Mouse (Mus musculus): Measurements from ENCODE around the gene Hemk1.

Gene Hemk1

GRCm38 (mm10) chr9:107343146-107343943, 5.2 kb upstream of the Hemk1 start:
- in situ Hi-C loops (cut with MseI, MboI), result no loop called here

DNA sequence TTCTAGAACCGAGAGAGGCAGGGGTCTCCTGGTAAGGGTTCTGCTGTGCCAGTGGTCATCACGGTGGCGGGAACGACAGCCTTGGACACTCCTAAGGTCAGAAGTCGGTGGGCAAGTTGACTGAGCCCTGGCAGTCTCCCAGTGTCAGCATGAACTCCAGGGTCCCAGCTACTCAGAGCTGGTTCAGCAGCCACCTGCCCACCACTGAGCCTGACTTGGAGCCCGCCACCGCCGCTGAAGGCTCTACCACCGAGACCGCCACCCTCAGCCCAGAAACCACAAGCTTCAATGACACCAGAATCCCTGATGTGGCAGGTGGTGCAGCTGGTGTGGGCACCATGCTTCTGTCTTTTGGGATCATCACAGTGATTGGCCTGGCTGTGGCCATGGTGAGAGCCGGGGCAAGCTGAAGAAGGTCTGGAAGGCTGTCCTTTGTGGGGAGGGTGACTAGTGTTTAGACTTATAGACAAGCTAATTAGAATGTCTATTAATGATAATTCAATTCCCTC, 4.1 kb upstream of the Hemk1 start:
- in situ Hi-C loops (cut with MseI, MboI), result no loop called here

DNA sequence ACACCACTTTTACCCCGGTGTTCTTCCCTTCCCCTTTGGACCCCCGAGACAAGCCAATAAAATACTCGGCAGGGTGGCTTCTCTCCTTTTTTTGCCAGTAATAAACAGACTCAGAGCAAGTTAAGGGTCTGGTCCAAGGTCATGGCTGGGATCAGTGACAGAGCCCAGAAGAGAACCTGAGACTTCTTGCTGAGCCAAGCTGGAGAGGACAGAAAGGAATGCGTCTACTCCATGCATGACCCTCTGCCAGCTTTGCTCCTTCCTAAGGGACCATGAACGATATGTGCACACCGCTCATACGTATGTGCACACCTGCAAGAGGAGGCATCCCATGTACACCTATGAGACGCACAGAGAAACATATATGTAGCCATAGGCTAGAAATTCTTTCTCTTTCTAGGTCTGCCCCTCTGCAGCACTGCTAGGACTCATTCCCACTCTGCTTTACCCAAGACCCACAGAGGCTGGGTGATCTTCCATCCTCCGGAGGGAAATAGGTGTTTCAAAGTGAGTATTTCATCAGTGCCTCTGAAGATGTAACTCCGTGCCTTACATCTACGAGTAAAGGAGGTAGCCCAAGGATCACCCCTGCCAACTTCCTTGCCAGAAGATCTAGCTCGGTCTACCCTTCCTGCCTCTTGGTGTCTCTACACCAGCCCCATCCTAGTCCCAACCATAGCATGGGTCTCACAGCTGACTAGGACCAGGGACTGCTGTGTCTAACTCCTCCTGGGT, 2.9 kb upstream of the Hemk1 start:
- in situ Hi-C loops (cut with MseI, MboI), result no loop called here

DNA sequence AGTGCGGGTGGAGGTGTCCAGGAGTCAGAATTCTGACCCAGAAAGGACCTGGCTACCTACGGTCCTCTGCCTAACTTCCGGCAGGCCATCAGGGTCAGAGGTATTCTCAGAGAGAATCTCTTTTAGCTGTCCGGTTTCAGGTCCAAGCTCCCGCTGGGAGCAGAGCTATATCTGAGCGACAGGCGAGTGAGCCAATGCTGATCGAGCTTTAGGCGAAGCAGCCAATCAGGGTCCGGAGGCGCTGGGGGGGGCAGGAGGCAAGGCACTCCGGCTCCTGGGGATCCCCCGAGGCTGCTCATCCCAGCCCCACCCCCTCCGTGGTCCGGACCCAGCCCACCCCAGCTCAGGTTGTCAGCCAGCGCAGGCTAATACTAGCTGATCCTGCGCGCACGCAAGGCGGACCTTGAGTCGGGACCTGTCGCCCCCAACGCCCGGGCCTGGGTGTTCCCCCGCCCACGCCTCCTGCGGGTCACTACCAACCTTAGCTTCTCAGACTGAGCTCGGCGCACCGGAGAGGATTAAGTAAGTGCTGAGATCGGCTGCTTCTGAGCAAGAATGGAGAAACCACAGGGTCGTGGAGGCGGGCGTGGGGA, 2.2 kb upstream of the Hemk1 start, which contains the start of gene 6430571L13Rik:
Gene 6430571L13Rik (plus strand): TSS at position 336 of the 593 bp plus-strand sequence.
- in situ Hi-C loops (cut with MseI, MboI), result no loop called here

DNA sequence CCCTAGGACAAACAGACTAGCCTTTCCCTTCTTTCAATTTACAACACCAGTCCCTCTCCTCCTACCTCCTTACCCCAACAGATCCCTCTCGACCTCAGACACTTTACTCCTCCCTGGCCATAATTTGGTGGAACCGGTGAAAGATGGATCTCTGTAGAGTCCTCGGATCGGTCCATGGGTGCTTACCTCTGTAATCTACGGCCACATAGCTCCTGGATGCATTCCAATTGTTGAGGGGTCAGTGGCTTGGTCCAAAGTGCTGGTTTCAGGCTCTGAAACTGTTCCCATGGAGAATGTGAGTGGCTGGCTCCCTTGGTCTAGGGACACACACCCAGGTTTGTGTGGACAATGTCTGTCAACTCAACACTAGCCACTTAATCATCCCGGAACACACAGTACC, 1.8 kb downstream of the Hemk1 start:
- in situ Hi-C loops (cut with MseI, MboI), result loop anchor here (5.0 to 10.0 kb wide), 3 partner anchors 39 to 92 kb away; partner anchors contain the start of gene Cish (in 1 of the 2)

DNA sequence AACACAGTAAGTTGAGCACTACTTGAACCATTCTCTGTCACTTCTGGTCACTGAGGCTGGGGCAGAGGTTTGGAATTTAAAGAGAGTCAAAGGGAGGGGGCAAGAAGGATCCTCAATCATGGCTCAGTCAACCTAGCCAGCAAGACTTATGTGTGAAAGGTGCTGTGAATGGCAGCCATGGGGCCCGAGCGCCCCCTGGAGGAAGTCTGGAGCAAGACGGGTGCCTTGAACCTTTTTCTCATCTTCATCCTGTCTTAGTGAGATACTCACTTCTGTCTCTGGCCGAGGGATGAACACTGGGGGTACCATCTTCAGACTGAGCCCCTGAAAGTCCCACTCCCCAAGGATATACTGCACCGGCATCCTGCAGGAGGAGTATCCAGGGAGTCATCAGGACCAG, 2.2 kb downstream of the Hemk1 start:
- in situ Hi-C loops (cut with MseI, MboI), result loop anchor here (5.0 to 10.0 kb wide), 3 partner anchors 39 to 91 kb away; partner anchors contain the start of gene Cish (in 1 of the 2)

DNA sequence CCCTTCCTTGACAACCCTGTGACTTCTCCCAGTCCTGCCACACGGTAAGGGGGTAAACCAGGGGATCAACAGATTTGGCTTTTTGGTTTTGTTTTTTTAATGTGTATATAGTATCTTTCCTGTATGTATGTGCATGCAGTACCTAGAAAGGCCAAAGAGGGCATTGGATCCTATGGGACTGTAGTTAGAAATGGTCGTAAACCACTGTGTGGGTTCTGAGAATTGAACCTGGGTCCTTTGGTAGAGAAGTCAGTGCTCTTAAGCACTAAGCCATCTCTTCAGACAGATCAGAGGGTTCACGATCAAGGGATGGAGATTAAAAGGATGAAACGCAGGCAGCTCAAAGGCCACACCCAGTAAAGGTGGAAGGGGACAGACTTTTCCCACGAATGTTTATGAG, 3.1 kb downstream of the Hemk1 start:
- in situ Hi-C loops (cut with MseI, MboI), result loop anchor here (5.0 to 10.0 kb wide), 3 partner anchors 38 to 90 kb away; partner anchors contain the start of gene Cish (in 1 of the 2)

DNA sequence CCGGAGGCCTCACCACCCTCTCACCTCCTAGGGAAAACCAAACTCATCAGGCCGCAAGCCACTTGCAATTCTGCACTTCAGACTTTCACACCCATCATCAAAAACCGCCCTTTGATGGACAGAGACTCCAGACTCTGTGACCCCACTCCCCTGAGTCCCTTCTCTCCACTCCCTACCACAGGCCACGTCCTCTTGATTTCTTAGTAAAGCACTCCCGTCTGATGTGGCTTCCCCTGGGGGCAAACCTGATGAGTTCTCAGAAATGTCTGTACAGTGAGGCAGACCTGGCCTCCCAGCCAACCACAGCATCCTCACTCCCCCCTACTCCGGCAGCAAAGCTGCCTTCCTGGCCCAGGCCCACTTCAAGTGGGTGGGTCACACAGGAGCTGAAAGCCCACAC, 3.8 kb downstream of the Hemk1 start:
- in situ Hi-C loops (cut with MseI, MboI), result loop anchor here in 1 of 2 experiments (10.0 kb wide), 1 partner anchor 90 kb away; no protein-coding TSS in a partner anchor

DNA sequence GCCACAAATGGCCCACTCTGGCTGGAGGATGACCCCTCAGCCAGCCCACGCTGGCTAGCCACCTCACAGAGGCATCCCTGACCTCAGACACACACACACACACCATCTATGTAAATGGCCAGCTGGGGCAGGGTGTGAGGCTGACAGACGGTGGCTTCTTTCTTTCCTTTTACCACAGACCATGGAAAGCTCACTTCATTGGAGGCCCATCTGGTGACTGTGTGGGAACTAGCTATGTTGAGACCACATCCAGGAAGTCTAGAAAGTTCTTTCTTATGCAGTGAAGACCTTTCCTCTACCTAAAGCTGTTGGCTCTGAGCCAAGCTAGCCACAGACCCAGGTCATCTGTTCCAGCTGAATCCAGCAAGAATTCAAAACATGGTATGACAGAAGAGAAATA, 4.5 kb downstream of the Hemk1 start:
- in situ Hi-C loops (cut with MseI, MboI), result loop anchor here in 1 of 2 experiments (10.0 kb wide), 1 partner anchor 89 kb away; no protein-coding TSS in a partner anchor

GRCm38 (mm10) chr9:107330791-107331190, 7.4 kb downstream of the Hemk1 start:
- in situ Hi-C loops (cut with MseI, MboI), result loop anchor here in 1 of 2 experiments (10.0 kb wide), 1 partner anchor 86 kb away; no protein-coding TSS in a partner anchor

DNA sequence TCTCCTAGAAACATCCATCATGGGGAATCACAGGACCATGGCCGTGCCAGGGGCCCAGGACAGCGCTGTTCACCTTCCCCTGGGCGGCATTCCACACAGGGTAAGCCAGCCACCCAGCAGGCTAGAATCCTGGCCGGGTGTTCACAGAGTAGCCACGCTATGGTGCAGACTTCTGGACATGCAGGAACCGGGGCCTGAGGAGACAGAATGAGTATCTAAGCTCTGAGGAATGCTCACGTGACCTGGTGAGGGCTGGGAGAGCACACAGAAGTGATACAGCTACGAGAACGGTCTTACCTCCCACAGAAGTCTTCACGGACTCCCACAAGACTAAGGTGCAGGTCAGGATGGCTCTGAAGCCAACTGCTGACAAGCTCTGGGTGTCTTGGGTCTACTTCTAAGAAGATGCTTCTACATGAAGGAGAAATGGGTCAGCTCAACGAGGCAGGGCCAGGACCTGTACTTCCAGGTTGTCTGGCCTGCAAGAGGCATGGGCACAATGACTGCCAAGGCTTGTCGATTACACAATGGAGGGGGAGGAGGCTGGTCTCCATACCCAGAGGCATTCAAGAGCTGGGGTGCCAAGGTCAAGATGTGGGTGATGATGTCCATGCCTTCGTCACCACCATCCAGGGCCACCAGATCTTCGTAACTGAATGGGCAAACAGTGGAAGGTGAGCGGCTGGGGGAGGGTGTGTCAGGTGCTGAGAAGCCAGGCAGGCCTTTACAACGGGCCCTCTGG, 10.1 kb downstream of the Hemk1 start:
- in situ Hi-C loops (cut with MseI, MboI), result no loop called here

DNA sequence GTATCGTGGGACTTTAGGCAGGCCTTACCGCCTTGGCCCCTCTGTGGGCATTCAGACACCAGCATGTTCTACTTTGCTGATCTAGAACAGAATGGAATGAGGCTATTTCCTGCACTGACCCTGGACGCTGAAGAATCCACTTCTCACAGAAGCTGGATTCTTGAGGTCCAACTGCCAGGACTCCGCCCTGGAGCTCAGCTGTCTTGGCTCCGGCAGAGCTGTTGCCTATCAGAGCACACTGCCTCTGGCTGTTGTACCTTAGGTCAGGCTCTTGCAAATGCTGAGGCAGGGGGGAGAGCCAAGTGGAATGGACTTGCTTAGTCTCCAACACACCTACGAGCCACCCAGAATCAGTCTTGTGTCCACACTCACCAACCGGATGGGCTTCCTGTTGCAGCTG, 12.2 kb downstream of the Hemk1 start:
- in situ Hi-C loops (cut with MseI, MboI), result no loop called here

DNA sequence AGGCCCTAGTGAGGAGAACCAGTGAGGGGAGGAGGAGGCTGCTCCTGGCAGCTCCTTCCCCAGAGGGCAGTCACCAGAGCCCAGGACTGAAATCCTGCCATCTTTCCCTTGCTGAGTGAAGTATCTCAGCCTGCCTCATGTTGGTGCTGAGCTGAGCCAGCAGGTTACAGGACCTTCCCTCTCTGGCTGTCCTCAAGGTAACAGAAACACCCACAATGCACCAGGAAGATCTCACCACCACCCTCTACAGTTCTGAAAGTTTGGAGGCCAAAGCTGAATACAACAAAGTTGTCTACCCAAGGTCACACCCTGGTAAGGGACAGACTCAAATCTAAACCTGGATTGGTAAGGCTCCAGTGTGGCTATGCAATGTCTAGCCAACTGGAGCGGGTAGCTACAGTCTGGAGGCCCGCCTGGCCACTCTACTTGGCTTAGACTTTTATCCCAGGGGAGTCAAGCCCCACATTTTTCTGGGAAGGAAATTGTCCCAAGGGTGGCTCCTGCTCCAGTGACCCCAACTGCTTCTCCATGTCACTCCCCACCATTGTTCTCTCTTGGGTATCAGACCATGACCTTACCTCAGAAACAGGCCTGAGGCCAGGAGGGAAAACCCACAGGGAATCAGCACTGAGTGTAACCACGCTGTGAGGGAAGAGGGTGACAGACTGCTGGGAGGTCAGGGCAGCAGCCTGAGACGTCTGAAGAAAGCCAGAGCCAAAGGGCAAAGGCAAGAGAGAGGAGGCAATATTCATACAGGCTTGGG, 13.2 kb downstream of the Hemk1 start:
- in situ Hi-C loops (cut with MseI, MboI), result no loop called here

DNA sequence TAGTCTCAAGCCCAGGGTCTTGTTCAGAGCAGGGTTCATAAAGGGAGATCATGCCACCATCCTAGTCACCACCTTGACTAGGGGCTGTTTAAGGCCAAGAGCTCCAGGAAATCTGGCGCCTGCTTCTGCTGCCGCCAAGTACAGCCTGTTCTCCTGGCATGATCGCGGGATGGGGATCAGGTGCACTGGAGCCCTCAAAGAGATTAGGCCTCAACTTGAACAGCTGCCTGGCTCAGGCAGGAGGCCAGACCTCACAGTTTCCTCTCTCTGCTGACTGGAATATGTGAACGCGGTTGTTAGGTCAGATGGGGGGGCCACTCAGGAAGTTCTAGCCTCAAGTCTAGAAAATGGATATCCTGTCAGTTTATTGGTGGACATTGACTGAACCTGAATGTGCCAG, 14.6 kb downstream of the Hemk1 start:
- in situ Hi-C loops (cut with MseI, MboI), result no loop called here

DNA sequence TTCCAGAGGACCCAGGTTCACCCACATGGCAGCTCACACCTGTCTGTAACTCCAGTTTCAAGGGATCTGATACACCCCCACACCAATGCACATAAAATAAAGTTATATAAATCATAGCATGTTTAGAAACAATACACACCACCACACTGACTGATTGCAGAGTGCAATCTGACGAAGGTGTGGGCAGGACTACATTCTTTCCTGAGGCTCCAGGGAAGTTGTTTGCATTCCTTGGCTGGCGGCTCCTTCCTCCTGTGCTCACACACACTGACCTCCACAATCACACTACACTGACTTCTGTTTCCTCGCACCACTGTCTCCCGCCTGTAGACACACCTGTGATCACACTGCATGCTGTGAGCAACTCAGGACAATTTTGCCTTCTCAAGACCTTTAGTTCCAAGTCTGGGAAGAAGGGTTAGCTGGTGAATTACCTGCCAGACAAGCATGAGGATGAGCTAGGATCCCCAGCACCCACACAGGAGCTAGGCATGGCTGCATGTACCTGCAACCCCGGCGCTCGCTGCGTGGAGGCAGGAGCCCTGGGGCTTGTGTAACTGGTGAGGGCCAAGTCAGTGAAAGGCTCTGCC, 15.6 kb downstream of the Hemk1 start:
- in situ Hi-C loops (cut with MseI, MboI), result no loop called here

DNA sequence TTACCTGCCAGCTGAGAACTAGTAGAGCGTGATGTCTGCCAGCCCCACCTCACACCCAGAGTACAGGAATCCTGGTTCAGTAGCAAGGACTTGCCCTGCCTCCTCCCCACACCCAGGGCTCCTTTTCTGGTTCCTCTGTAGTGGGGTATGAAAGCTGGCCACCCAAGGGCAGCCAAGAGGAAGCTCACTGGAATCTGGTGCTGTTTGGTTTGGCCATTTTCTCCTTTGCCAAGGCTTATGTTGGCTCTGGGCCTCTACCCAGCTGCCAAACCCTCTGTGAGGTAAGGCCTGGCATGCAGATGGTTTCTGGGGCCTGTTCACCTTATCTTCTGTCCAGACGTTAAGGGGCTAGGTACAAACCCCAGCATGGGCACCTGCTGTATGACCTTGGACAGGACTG, 22.4 kb downstream of the Hemk1 start:
- in situ Hi-C loops (cut with MseI, MboI), result no loop called here

DNA sequence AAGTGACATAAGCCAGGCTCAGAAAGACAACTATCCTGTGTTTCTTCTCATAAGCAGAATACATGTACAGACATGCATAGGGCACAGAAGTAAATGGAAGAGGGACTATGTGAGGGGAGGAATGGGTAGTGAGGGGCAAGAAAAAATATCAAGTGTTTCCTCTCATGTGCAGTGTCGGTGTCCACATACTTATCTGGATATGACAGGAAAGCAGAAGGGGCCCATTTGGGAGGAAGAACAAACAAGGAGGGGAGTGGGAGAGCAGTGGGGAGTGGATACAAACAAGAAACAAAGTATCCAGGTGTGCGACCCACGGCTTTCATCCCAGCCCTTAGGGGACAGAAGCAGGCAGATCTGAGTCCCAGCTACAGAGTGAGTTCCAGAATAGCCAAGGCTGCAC, 24.2 kb downstream of the Hemk1 start:
- in situ Hi-C loops (cut with MseI, MboI), result no loop called here

DNA sequence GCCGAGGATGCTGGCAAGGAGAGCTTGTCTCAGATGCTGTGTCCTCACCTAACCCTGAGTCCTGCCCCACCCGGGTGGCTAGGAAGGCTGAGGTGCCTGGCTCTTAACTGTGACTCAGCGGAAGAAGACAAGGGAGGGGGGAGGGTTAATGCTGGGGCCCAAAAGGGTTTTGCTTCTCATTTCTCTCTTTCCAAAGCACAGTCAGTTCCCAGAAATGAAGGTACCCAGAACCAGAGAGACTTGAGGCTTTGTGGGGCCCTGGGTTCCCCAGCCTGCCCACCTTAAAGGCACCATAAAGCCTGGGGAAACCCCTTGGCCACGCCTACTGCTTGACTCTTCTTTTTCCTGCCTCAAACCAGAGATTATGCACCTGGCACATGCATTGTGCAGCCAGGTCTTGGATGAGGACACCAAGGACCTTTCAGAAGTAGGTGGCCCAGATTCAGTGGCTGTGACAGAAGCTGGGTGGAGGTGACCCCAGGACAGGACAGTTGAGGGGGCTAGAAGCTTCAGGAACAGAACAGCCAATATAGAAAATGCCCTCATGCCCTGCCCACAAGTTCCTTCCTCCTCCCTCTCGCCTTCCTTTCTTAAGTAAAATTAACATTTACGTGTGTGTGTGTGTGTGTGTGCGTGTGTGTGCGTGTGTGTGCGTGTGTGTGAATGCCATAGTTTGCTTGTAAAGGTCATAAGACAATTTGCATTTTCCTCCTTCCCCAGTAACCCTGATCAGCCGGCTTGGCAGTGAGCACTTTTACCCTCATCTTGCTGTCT, 25.2 kb downstream of the Hemk1 start:
- in situ Hi-C loops (cut with MseI, MboI), result no loop called here

DNA sequence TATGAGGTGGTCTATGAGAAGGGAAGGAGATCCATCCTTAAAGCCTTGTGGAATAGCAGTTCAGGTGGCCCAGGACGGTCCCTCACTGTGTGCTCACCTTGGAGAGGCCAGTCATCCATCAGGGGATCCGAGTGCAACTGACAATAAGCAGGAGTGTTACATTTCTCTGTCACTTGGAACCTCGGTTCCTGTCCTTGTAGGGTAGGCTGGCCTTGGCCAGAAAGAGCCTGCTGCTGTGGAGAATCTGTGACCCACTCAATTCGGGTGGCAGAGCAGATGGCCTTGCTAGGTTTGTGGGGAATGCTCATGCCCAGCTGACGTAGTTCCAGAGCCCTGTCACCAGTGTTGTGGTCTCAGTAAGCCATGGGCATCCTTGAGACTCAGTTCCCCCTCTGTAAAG, 28.6 kb downstream of the Hemk1 start:
- in situ Hi-C loops (cut with MseI, MboI), result no loop called here
